Comparison of ENCODE assay signal across 8 mouse cellular contexts in the genomic region with DNA sequence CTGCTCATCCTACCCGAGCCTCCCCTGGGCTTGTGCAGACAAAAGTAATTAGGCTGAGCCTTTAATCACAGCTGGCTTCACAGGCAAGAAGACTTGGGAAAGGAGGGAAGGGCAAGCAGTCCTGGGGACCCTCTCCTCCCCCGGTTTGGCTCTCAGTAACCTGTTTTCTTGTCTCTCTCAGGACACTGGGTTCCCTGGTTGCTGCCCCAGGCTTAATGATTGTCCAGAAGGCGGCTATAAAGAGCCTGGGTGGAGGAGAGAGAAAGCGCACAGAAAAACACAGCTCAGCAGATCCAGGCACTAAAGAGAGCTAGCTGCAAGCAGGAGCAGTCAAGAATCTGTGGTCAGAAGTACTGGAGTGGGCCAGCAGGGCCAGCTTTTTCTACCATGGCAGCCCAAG. TPM values are rescaled to one million over a fixed set of nuclear protein-coding genes. Genes with fewer than 3 reads are reported as not detected.
DNase-seq lines count a peak whose midpoint lies in the region; ATAC-seq and TF ChIP-seq lines count a peak whose summit lies in the region.

No protein-coding gene starts in this region.

- H3K4me2 ChIP-seq in intestine, postnatal 0 days (replicated peaks; ENCODE audit: low read depth) = peak overlapping the region; percentile 93
- H3K4me2 ChIP-seq in midbrain, embryonic 12.5 days (replicated peaks) = peak overlapping the region; percentile 92

- peak; percentile 53 for DNase-seq in gastrocnemius, adult 2 months
- no peak for DNase-seq in gastrocnemius, postnatal 10 days
- peak; percentile 26 for DNase-seq in brain, adult 2 months (ENCODE audit: low read depth, low spot score)
- DNase-seq in spleen, postnatal 4 days (ENCODE audit: low spot score in 2 of 2) = no peak
- DNase-seq in layer of hippocampus, adult 9-11 months = no peak
- DNase-seq in adrenal gland, postnatal 14 days = no peak

- TF ChIP-seq CTCF in gastrocnemius, adult 2 months (IDR thresholded peaks at IDR 0.05) = peak; percentile 21; the same call in 1 of the 2 replicates
- TF ChIP-seq CTCF in intestine, postnatal 0 days (IDR thresholded peaks at IDR 0.05; ENCODE audit: low read depth) = peak; percentile 8; the same call in 1 of the 2 replicates

- H3K36me3 ChIP-seq in intestine, postnatal 0 days (ENCODE audit: control insufficient read depth, insufficient read depth) = peaks cover 33% of the 10 kb centered on the region
- H3K36me3 ChIP-seq in midbrain, embryonic 12.5 days = peaks cover 29% of the 10 kb centered on the region

- peak overlapping the region; percentile 87 for H3K4me3 ChIP-seq in gastrocnemius, adult 2 months
- H3K4me3 ChIP-seq in intestine, postnatal 0 days (ENCODE audit: low read depth, low read length) = peak overlapping the region; percentile 71
- H3K4me3 ChIP-seq in midbrain, embryonic 12.5 days = peak overlapping the region; percentile 73; the same call in 1 of the 2 replicates

- peak; percentile 10 for ATAC-seq in intestine, postnatal 0 days
- ATAC-seq in midbrain, embryonic 12.5 days (ENCODE audit: low FRiP score, low read depth) = no peak

- peak overlapping the region; percentile 97 for H3K27ac ChIP-seq in gastrocnemius, adult 2 months
- peak overlapping the region; percentile 93 for H3K27ac ChIP-seq in intestine, postnatal 0 days (ENCODE audit: low read depth, low read length)
- peak overlapping the region; percentile 61 for H3K27ac ChIP-seq in midbrain, embryonic 12.5 days (replicated peaks)

- 13% methylated on average over 4 of the region's 4 CpGs for WGBS in intestine, postnatal 0 days
- 13% methylated on average over 4 of the region's 4 CpGs for WGBS in midbrain, embryonic 12.5 days

- intact Hi-C loops in gastrocnemius, adult 2 months (cut with DNase I) = no loop called here

- H3K4me1 ChIP-seq in intestine, postnatal 0 days (replicated peaks; ENCODE audit: control insufficient read depth, insufficient read depth, low read length) = 0 out of 2 replicates have a peak, but pooled peaks cover 4% of the 10 kb centered on the region
- peaks cover 21% of the 10 kb centered on the region for H3K4me1 ChIP-seq in midbrain, embryonic 12.5 days

- H3K9ac ChIP-seq in intestine, postnatal 0 days (ENCODE audit: low read depth, low read length) = peak overlapping the region; percentile 83
- H3K9ac ChIP-seq in midbrain, embryonic 12.5 days (replicated peaks) = peak overlapping the region; percentile 79

- no peaks in the 10 kb centered on the region for H3K27me3 ChIP-seq in intestine, postnatal 0 days (replicated peaks; ENCODE audit: control insufficient read depth, insufficient read depth, low read length)
- H3K27me3 ChIP-seq in midbrain, embryonic 12.5 days = peaks cover 10% of the 10 kb centered on the region

- H3K9me3 ChIP-seq in intestine, postnatal 0 days (ENCODE audit: control insufficient read depth) = no peaks in the 10 kb centered on the region
- H3K9me3 ChIP-seq in midbrain, embryonic 12.5 days = no peaks in the 10 kb centered on the region

RNA-seq across cellular contexts. Expression of a gene that starts 1.4 kb away (rescaled TPM):
- total RNA-seq in gastrocnemius, adult 2 months (2021) = 100 to 1,000 TPM in 1 of 2 experiments, 10 to 100 TPM in 1; 90.6 to 129 TPM
- total RNA-seq in gastrocnemius, postnatal 10 days (2021) = 100 to 1,000 TPM; 120 to 138 TPM
- 150 and 160 TPM in 2 replicates for polyA plus RNA-seq in intestine, postnatal 0 days (2015; fragmentation: Nextera tagmentation; extraction: Ambion mirVana)
- 24.9 and 29.3 TPM in 2 replicates for polyA plus RNA-seq in midbrain, embryonic 12.5 days (2016; fragmentation: Nextera tagmentation; extraction: Ambion mirVana)
- total RNA-seq in adrenal gland, postnatal 14 days (2021) = 20.0 and 29.9 TPM in 2 replicates

RNA-seq across cellular contexts. Expression of a gene that starts 8.9 kb away (rescaled TPM):
- total RNA-seq in gastrocnemius, adult 2 months (2021) = 100 to 1,000 TPM; 740 to 827 TPM
- 1,000 to 10,000 TPM; 1,287 to 1,346 TPM for total RNA-seq in gastrocnemius, postnatal 10 days (2021)
- 1,434 and 1,542 TPM in 2 replicates for polyA plus RNA-seq in intestine, postnatal 0 days (2015; fragmentation: Nextera tagmentation; extraction: Ambion mirVana)
- polyA plus RNA-seq in midbrain, embryonic 12.5 days (2016; fragmentation: Nextera tagmentation; extraction: Ambion mirVana) = 1,381 and 1,435 TPM in 2 replicates
- total RNA-seq in adrenal gland, postnatal 14 days (2021) = 1,105 and 1,276 TPM in 2 replicates

RNA-seq across cellular contexts. Expression of a gene that starts 9.3 kb away (rescaled TPM):
- total RNA-seq in gastrocnemius, adult 2 months (2021) = 10 to 100 TPM; 15.4 to 21.5 TPM
- 10 to 100 TPM; 28.2 to 35.3 TPM for total RNA-seq in gastrocnemius, postnatal 10 days (2021)
- polyA plus RNA-seq in intestine, postnatal 0 days (2015; fragmentation: Nextera tagmentation; extraction: Ambion mirVana) = 138 and 142 TPM in 2 replicates
- polyA plus RNA-seq in midbrain, embryonic 12.5 days (2016; fragmentation: Nextera tagmentation; extraction: Ambion mirVana) = 269 and 272 TPM in 2 replicates
- 60.4 and 66.1 TPM in 2 replicates for total RNA-seq in adrenal gland, postnatal 14 days (2021)

RNA-seq across cellular contexts. Expression of a gene that starts 18.8 kb away (rescaled TPM):
- total RNA-seq in gastrocnemius, adult 2 months (2021) = 10 to 100 TPM; 24.2 to 33.6 TPM
- 10 to 100 TPM; 27.0 to 36.3 TPM for total RNA-seq in gastrocnemius, postnatal 10 days (2021)
- polyA plus RNA-seq in intestine, postnatal 0 days (2015; fragmentation: Nextera tagmentation; extraction: Ambion mirVana) = 10.5 and 11.1 TPM in 2 replicates
- polyA plus RNA-seq in midbrain, embryonic 12.5 days (2016; fragmentation: Nextera tagmentation; extraction: Ambion mirVana) = 36.2 and 39.4 TPM in 2 replicates
- total RNA-seq in adrenal gland, postnatal 14 days (2021) = 122 and 133 TPM in 2 replicates

RNA-seq across cellular contexts. Expression of a gene that starts 20.3 kb away (rescaled TPM):
- 1 to 10 TPM; 5.0 to 5.7 TPM for total RNA-seq in gastrocnemius, adult 2 months (2021)
- total RNA-seq in gastrocnemius, postnatal 10 days (2021) = 10 to 100 TPM in 1 of 2 experiments, 1 to 10 TPM in 1; 5.9 to 10.2 TPM
- polyA plus RNA-seq in intestine, postnatal 0 days (2015; fragmentation: Nextera tagmentation; extraction: Ambion mirVana) = 14.7 and 19.7 TPM in 2 replicates
- polyA plus RNA-seq in midbrain, embryonic 12.5 days (2016; fragmentation: Nextera tagmentation; extraction: Ambion mirVana) = 31.9 and 33.2 TPM in 2 replicates
- total RNA-seq in adrenal gland, postnatal 14 days (2021) = 17.1 and 21.5 TPM in 2 replicates

Comparison
In these comparisons a context has a peak if more than half of its experiments do, and no peak if none do; other contexts are left out.
1. DNase-seq: peak in gastrocnemius, adult 2 months (single experiment) and brain, adult 2 months (single experiment); none in gastrocnemius, postnatal 10 days (single experiment), spleen, postnatal 4 days (0 of 2), layer of hippocampus, adult 9-11 months (single experiment) and adrenal gland, postnatal 14 days (single experiment).
2. Peak in every context shown above with its lines, with median percentiles within 50 percentile points of each other: H3K27ac ChIP-seq and H3K4me3 ChIP-seq.